Mouse (Mus musculus) midbrain, embryonic 12.5 days (tissue): ENCODE measurements at regions not wholly inside any gene's neighbourhood (a gene's known extent, or its start where the extent isn't known, plus 50 kb on each side); places are given as distances from the start of the nearest gene placed in this dataset.

Experiments used
- ATAC-seq: fragments of 200-750 bp; cut with Nextera tagmentation; 2 replicates; pipeline ENCODE4 v1.8.0; 2017; ENCODE audit warnings: low read depth, moderate TSS enrichment, moderate library complexity; ENCODE audit not compliant: low FRiP score
- H3K27ac ChIP-seq: fragments of 300-500 bp; sonication (generic); replicated peaks from 2 replicates; pipeline ENCODE4 v1.5.1; 2016; ENCODE audit warnings: mild to moderate bottlenecking
- H3K27me3 ChIP-seq: fragments of 300-500 bp; sonication (generic); 2 replicates; pipeline ENCODE4 v1.6.1; 2016; ENCODE audit warnings: mild to moderate bottlenecking
- H3K36me3 ChIP-seq: fragments of 300-500 bp; sonication (generic); 2 replicates; pipeline ENCODE4 v1.6.1; 2016
- H3K4me1 ChIP-seq: fragments of 300-500 bp; sonication (generic); 2 replicates; pipeline ENCODE4 v1.6.1; 2016
- H3K4me2 ChIP-seq: fragments of 300-500 bp; sonication (generic); replicated peaks from 2 replicates; pipeline ENCODE4 v1.6.1; 2016; ENCODE audit warnings: mild to moderate bottlenecking, moderate library complexity
- H3K4me3 ChIP-seq: fragments of 300-500 bp; sonication (generic); 2 replicates; pipeline ENCODE4 v1.5.1; 2016; ENCODE audit warnings: mild to moderate bottlenecking
- H3K9ac ChIP-seq: fragments of 300-500 bp; sonication (generic); replicated peaks from 2 replicates; pipeline ENCODE4 v1.6.1; 2016; ENCODE audit warnings: mild to moderate bottlenecking, moderate library complexity
- H3K9me3 ChIP-seq: fragments of 300-500 bp; sonication (generic); 2 replicates; pipeline ENCODE4 v1.6.1; 2016; ENCODE audit warnings: mild to moderate bottlenecking
- WGBS: fragments of 180-500 bp; shearing (Covaris S2); methylation state at CpG from one replicate; pipeline ENCODE4 v1.1.7; 2016; 5-methylcytosine and 5-hydroxymethylcytosine counted together

DNA sequence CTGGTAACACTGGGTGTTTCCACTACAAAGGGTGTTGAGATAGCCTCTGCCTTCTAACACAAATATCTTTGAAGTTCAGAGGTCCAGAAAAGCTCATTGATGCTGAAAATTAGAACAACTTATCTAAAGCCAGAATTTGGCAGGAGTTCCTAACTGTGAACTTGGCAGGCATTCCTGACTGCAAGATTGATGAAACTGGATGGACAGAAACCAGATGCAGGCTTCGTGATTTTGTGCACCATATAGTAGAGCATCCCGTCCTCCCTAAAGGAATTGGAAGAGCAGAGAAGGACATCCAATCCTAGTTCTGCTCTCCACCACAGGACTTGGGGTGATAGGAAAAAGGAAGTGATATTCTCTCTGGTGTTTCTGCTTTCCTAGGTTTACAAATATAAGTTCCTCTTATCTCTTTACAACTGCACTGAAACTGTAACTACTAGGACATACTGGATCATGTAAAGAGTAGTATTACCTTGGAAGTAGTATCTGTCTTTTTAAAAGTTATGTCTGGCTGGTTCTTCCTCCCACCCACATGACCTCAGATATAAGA, 90.9 kb upstream of the Thrb start:
- 93% methylated on average over 2 of the region's 2 CpGs for WGBS
- ATAC-seq: no peak
- no peak overlapping the region for H3K9ac ChIP-seq
- no peak overlapping the region for H3K27ac ChIP-seq
- no peak overlapping the region for H3K4me2 ChIP-seq
- H3K36me3 ChIP-seq: no peaks in the 10 kb centered on the region
- H3K4me3 ChIP-seq: no peak overlapping the region
- H3K9me3 ChIP-seq: no peaks in the 10 kb centered on the region
- H3K4me1 ChIP-seq: no peaks in the 10 kb centered on the region
- H3K27me3 ChIP-seq: no peaks in the 10 kb centered on the region

DNA sequence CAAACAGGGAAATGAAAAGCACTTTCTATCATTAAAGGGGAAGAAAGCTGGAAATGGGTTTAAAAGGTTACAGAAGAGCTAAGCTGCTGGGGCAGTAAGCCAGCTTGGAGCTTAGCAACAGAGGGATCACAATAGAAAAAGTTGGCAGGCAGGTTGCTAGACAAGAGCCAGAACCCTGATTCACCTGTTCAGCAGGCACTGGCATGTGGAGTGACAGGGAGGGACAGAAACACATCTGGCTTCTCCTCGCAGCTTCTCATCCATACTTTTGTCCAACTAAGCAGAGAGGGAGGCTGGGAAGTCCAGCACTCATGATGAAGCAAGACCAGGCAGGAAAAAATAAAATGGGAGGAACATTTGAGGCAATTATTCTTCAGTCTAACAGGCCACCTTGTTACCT, 81.3 kb upstream of the Thrb start:
- Histone ChIP-seq H3K4me2 (no peak overlapping the region), H3K27ac (no peak overlapping the region), H3K9me3 (no peaks in the 10 kb centered on the region), H3K27me3 (no peaks in the 10 kb centered on the region), H3K36me3 (no peaks in the 10 kb centered on the region), H3K9ac (no peak overlapping the region), H3K4me3 (no peak overlapping the region), H3K4me1 (no peaks in the 10 kb centered on the region)
- WGBS: 77% methylated on average over 1 of the region's 1 CpGs
- no peak for ATAC-seq

DNA sequence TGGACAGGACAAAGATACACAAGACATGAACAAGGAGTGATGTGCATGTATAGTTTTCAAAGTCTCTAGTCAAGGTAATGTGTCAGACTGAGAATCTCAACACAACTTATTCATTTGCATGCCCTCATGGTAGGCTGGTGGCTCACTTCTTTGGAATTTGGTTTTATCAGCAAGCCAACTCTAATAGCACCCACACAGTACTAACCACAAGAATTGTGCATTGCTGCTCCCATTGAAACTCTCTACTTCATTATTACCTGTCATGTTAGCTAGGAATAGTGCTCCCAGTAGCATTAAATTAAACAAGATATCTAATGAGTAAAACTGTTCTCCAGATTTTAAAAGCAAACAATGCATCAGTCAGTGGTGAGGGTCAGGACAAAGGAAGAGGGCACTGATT, 70.5 kb upstream of the Thrb start:
- Histone ChIP-seq H3K27me3 (no peaks in the 10 kb centered on the region), H3K9ac (no peak overlapping the region), H3K9me3 (no peaks in the 10 kb centered on the region), H3K4me3 (no peak overlapping the region), H3K4me2 (no peak overlapping the region), H3K4me1 (no peaks in the 10 kb centered on the region), H3K27ac (no peak overlapping the region), H3K36me3 (no peaks in the 10 kb centered on the region)
- no peak for ATAC-seq

DNA sequence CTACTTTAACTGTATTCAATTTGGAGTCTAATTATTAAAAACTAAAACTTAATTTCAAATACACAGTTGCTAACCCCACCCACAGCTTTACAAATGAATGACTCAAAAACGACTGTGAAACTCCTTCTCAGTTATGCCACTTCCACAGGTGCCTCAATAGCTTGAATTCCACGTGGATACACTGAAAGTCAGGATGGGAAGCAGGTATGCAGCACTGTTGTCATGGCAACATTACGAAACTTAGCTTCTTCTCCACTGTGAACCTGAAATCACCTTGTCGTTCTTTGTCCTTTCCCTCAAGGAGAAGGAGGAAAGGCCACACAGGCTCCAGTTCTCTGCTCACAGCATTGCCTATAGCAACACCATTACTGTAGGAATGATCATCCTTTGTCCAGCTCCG, 60.5 kb upstream of the Thrb start:
- Histone ChIP-seq H3K27me3 (no peaks in the 10 kb centered on the region), H3K4me1 (no peaks in the 10 kb centered on the region), H3K4me2 (no peak overlapping the region), H3K4me3 (no peak overlapping the region), H3K9ac (no peak overlapping the region), H3K9me3 (no peaks in the 10 kb centered on the region), H3K27ac (no peak overlapping the region), H3K36me3 (no peaks in the 10 kb centered on the region)
- ATAC-seq: no peak
- 73% methylated on average over 5 of the region's 5 CpGs for WGBS

DNA sequence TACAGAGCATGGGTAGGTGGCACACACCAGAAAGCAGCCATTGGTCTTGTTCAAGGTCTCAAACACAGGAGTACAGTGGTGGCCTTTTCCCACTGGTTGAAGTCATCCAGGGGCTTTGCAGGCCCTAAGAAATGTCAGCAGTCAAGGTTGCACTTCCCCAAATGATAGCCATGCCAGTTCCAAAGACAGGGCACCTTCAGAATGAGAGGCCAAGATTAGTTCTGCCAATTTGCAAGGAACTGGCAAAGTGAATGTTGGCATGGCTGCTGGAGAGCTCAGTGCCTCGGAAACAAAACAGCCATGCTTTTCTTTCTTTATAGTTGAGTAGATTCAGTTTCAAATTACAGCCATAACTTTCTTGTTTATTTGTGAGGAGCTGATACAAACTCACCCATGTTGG, 57.7 kb upstream of the Thrb start:
- Histone ChIP-seq H3K4me3 (no peak overlapping the region), H3K4me2 (no peak overlapping the region), H3K9me3 (no peaks in the 10 kb centered on the region), H3K36me3 (no peaks in the 10 kb centered on the region), H3K9ac (no peak overlapping the region), H3K4me1 (no peaks in the 10 kb centered on the region), H3K27ac (no peak overlapping the region), H3K27me3 (no peaks in the 10 kb centered on the region)
- no peak for ATAC-seq
- 85% methylated on average over 1 of the region's 1 CpGs for WGBS

DNA sequence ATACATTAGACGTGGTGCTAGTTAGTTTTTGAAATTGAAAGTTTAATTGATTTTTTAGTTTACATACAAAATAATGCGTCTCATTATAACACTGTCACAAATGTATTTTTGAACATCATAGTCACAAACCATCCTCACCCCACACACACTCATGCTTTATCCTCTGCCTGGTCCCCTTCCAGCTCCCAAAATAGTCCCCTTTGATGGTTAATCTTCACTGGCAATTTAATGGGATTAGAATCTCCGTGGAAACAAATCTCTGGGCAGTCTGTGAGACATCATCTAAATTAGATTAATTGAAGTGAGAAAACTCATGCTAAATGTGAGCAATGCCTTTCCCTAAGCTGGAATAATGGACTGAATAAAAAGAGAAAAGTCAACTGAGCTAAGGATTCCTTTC, 54.0 kb upstream of the Thrb start:
- Histone ChIP-seq H3K27me3 (no peaks in the 10 kb centered on the region), H3K9me3 (no peaks in the 10 kb centered on the region), H3K27ac (no peak overlapping the region), H3K4me2 (no peak overlapping the region), H3K36me3 (no peaks in the 10 kb centered on the region), H3K4me1 (no peaks in the 10 kb centered on the region), H3K9ac (no peak overlapping the region), H3K4me3 (no peak overlapping the region)
- 28% methylated on average over 3 of the region's 3 CpGs for WGBS
- peak; percentile 49 for ATAC-seq

DNA sequence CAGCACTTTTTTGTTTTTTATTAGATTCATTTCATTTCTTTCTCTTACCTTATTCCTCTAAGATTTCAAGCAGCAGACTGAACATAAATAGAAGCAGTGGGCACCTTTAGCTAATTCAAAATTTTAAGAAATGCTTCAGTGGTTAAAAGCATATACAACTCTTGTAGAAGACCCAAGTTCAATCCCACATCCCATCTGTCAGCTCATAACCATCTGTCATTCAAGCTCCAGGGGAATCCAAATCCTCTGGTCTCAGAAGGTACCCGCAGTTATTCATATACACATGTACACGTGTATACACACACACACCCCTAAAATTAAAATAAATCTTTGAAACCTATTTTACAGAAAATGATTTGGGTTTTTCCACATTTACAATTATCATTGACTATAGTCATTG, 52.9 kb upstream of the Thrb start:
- Histone ChIP-seq H3K4me2 (no peak overlapping the region), H3K36me3 (no peaks in the 10 kb centered on the region), H3K9ac (no peak overlapping the region), H3K4me1 (no peaks in the 10 kb centered on the region), H3K4me3 (no peak overlapping the region), H3K27me3 (no peaks in the 10 kb centered on the region), H3K9me3 (no peaks in the 10 kb centered on the region), H3K27ac (no peak overlapping the region)
- WGBS: 72% methylated on average over 2 of the region's 2 CpGs
- no peak for ATAC-seq
